ENCODE assay signal across 9 mouse cellular contexts in the genomic region with DNA sequence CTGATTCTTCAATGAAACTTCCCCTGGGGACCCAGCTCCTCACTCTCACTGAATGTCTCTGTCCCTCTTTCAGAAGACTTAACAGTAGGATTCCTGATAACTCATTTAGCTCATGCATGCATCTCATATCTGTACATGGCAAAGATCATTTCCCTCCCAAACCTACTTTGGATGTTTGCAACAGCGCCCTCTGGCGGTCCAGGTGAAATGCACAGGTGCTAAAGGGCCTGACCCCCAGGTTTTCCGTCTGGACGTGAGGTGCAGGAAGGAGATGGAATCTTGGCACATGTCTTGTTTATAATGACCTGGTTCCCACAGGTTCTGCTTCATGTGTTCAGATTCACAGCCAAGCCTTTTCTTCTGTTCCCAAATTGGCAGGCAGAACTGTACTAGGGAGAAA. TPM values are rescaled to one million over a fixed set of nuclear protein-coding genes. Genes with fewer than 3 reads are reported as not detected.
DNase-seq lines count a peak whose midpoint lies in the region; ATAC-seq and TF ChIP-seq lines count a peak whose summit lies in the region.
"Had no signal": no experiment of that assay in that cellular context is flagged by ENCODE, and none has a peak within 500 bp of the region (broad histone marks: within the 10 kb centered on the region; RNA-seq: fewer than 3 reads in every experiment).

No protein-coding gene starts in this region.

- H3K9me3 ChIP-seq in lung, embryonic 14.5 days (ENCODE audit: low read depth, low read length): no peaks in the 10 kb centered on the region

- peak; percentile 98 for TF ChIP-seq CTCF in layer of hippocampus, adult 2 months (conservative IDR thresholded peaks at IDR 0.05)
- TF ChIP-seq CTCF in cortical plate, adult 2 months (IDR thresholded peaks at IDR 0.05; ENCODE audit: extremely low read depth, insufficient read depth, low read length): peak; percentile 83
- peak; percentile 87 for TF ChIP-seq CTCF in lung, embryonic 14.5 days (IDR thresholded peaks at IDR 0.05; ENCODE audit: low read depth)

- ATAC-seq in lung, embryonic 14.5 days (ENCODE audit: insufficient read depth): no peak
- ATAC-seq in erythroblast, adult 5-6 weeks (replicated peaks; ENCODE audit: low FRiP score, poor library complexity, severe bottlenecking): no peak

- no peak overlapping the region for H3K4me3 ChIP-seq in layer of hippocampus, adult 2 months
- H3K4me3 ChIP-seq in cortical plate, adult 2 months (ENCODE audit: insufficient read depth, low read length): no peak overlapping the region
- no peak overlapping the region for H3K4me3 ChIP-seq in lung, embryonic 14.5 days (ENCODE audit: low read depth, low read length)
- H3K4me3 ChIP-seq: myocyte had no signal

- H3K4me2 ChIP-seq in lung, embryonic 14.5 days: no peak overlapping the region

- no peak overlapping the region for H3K9ac ChIP-seq in lung, embryonic 14.5 days

- H3K36me3 ChIP-seq in lung, embryonic 14.5 days (ENCODE audit: insufficient read depth): no peaks in the 10 kb centered on the region

- WGBS in lung, embryonic 14.5 days: 2% methylated on average over 4 of the region's 4 CpGs

- H3K27ac ChIP-seq in layer of hippocampus, adult 2 months: no peak overlapping the region
- H3K27ac ChIP-seq in cortical plate, adult 2 months (ENCODE audit: insufficient read depth, low read length): no peak overlapping the region
- no peak overlapping the region for H3K27ac ChIP-seq in lung, embryonic 14.5 days (ENCODE audit: low read depth)

- peaks cover 17% of the 10 kb centered on the region for H3K27me3 ChIP-seq in lung, embryonic 14.5 days (ENCODE audit: insufficient read depth, low read length)

- no peak for TF ChIP-seq POLR2A in cortical plate, adult 2 months (IDR thresholded peaks at IDR 0.05; ENCODE audit: extremely low read depth, insufficient read depth, low read length)

- no peaks in the 10 kb centered on the region for H3K4me1 ChIP-seq in cortical plate, adult 2 months (ENCODE audit: control insufficient read depth, insufficient read depth, low read length)
- peaks cover 12% of the 10 kb centered on the region; the same call in 1 of the 2 replicates for H3K4me1 ChIP-seq in lung, embryonic 14.5 days (ENCODE audit: insufficient read depth)

- DNase-seq in layer of hippocampus, adult 2 months (ENCODE audit: low spot score in 2 of 2): peak; percentile 51 to 67
- no peak for DNase-seq in layer of hippocampus, postnatal 36 days
- peak; percentile 62 to 90 for DNase-seq in adrenal gland, adult (ENCODE audit: inconsistent age in 2 of 2, low spot score in 1 of 2)
- DNase-seq in kidney, postnatal 10 days: peak; percentile 84
- peak; percentile 77 for DNase-seq in lung, embryonic 14.5 days
- DNase-seq in spleen, adult 12 weeks (ENCODE audit: low spot score): peak; percentile 74

RNA-seq across cellular contexts. Expression of gene Bdh1, which starts 3.4 kb away (rescaled TPM):
- total RNA-seq in layer of hippocampus, adult 2 months (2021): 10 to 100 TPM; 92.4 to 95.6 TPM
- 100 to 1,000 TPM in 1 of 2 experiments, 10 to 100 TPM in 1; 94.4 to 105 TPM for total RNA-seq in layer of hippocampus, postnatal 36 days (2021)
- polyA plus RNA-seq in cortical plate, adult 2 months (2012; rRNA removed): 140 and 145 TPM in 2 replicates
- polyA plus RNA-seq in lung, embryonic 14.5 days (2014; fragmentation: Nextera tagmentation; extraction: Ambion mirVana): 3.1 and 5.7 TPM in 2 replicates
- total RNA-seq in erythroblast, adult 5-6 weeks (2015; ENCODE audit: low replicate concordance): 1.7 TPM in 1 of 2 replicates, not detected in the other
- total RNA-seq in erythroblast, adult 5-6 weeks (2017; ENCODE audit: low replicate concordance): 1.5 and 3.4 TPM in 2 replicates

Comparison
In these comparisons a context has a peak if more than half of its experiments do, and no peak if none do; other contexts are left out.
1. DNase-seq: peak in layer of hippocampus, adult 2 months (2 of 2), adrenal gland, adult (2 of 2), kidney, postnatal 10 days (single experiment), lung, embryonic 14.5 days (single experiment) and spleen, adult 12 weeks (single experiment); none in layer of hippocampus, postnatal 36 days (0 of 2).
2. RNA of gene Bdh1, which starts 3.4 kb away (total RNA-seq): 94.4 to 105 TPM in layer of hippocampus, postnatal 36 days and 92.4 to 95.6 TPM in layer of hippocampus, adult 2 months; 1.5 to 3.4 TPM in erythroblast, adult 5-6 weeks; every median in the first group is over 10 times any median in the second.
3. Peak in every context shown above with its lines, with median percentiles within 50 percentile points of each other: CTCF ChIP-seq.